Mouse (Mus musculus): ENCODE measurements around the gene Lrr1.
"Not testable (repeated sequence)": the region's sequence is repeated elsewhere in the genome, so short reads cannot be mapped to it uniquely, and the experiment has no call there.

Lrr1 gene

DNA sequence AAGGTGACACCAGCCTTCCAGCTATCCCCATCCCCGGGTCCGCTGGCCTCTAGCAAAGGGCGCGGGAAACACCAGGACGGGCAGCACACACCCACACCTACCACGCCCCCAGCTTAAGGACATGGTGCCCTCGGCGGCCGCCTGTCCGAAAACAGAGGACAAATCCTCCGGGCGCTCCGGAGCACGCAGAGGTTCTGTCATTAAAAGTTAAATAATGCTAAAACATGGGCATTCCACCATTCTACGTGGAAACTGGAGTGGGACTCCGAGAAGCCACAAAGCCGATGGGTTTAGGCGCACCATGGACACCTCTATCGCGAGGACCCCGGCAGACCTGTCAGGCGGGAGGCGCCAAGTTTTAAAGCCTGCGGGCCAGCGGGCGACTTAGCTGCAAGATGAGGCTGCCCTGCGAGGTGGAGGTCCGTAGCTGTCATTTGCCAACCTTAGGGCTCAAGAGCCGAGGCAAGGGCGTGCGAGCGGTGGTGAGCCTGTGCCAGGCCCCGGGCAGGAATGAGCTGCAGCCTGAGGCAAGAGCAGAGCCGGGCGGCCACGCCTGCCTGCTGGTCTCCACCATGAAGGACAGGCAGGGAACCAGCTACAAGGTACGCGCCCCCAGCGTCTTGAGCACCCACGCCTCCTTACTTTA is at the start of gene Lrr1:
Gene Lrr1, plus strand, starts transcription at position 354 of the 646 bp plus-strand sequence.
- in situ Hi-C loops (cut with MboI, MseI) = no loop called here

DNA sequence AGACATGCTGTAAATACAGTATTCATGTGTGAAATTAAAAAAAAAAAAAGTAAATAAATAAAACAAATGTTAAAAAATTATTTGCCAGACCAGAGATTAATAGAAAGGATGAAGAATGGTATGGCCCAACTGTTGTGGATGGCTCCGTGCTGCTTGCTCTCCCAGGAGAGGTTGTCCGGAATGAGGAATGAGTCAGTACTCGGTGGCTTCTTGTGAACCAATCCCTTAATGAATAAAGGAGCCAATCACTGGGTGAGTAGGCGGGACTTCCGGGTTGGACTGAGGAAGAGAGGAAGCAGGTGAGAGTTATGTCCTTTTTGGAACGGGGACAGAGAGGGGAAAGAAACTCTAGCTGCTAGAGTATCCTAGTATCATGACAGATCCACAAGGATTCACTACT is 48.7 kb upstream of the Lrr1 start:
- in situ Hi-C loops (cut with MboI, MseI) = no loop called here

DNA sequence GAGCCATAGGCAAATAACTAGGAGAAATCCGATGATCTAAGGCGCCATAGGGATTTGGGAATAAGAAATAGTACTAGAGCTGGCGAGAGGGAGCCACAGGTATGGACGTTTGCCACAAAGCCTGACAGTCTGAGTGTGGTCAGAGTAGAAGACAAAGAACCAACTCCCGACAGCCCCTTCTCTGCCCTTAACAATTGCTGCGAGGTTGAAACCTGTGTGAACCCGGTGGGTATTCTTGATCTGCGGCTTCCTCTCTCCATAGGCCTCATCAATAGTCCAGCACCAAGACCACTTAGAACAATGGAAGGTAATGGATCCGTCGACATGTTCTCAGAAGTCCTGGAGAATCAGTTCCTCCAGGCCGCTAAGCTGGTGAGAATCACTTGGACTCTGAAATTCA is 45.8 kb upstream of the Lrr1 start:
- in situ Hi-C loops (cut with MboI, MseI) = no loop called here

DNA sequence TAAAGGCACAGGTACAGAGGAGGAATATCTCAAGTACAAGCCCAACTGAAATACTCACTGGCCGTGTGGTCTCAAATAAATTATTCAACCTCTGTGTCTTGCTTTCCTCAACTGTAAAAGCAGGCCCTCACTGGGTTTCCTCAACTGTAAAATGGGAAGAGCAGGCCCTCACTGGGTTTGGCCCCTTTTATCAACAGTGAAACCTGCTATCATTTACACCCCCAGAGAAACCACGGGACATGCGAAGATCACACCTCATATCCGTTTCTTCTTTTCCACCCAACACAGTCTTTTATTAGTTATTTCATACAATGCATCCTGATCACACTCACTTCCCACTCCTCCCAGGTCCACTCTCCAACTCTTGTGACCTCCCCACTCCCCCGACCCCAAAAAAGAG is 43.5 kb upstream of the Lrr1 start:
- in situ Hi-C loops (cut with MboI, MseI) = no loop called here

DNA sequence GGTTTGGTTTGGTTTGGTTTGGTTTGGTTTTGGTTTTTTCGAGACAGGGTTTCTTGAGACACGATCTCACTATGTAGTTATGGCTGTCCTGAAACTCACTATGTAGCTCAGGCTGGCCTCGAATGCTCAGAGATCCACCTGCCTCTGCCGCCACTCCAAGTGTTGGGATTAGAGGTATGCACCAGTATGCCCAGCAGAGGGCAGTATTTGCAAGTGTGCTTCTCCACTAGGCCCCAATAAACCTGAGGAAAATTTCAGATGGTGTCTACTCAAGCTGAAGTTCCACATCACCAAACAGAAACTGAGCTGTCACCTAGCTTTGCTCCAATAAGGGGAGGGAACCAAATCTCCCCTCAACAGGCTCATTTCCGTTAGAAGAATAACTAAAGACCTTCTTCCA is 41.4 kb upstream of the Lrr1 start:
- in situ Hi-C loops (cut with MboI, MseI) = no loop called here

DNA sequence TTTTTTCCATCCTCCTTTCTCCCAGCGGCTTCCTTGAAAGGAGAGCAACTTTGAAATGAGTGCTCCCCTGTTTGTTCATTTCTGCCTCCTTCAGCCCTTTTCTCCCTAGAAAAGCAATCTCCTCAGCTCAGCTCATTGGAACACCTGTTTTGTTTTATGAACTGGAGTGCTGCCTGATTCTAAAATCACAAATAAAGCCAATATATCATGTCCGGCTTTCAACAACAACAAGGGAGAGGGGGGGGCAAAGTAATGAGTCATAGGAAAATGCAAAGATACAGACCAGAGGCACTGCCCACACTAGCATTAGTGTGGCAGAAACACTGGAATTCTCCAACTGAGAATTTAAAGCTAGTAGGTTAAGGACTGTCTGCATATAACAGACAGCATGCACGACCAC is 41.0 kb upstream of the Lrr1 start:
- in situ Hi-C loops (cut with MboI, MseI) = no loop called here

DNA sequence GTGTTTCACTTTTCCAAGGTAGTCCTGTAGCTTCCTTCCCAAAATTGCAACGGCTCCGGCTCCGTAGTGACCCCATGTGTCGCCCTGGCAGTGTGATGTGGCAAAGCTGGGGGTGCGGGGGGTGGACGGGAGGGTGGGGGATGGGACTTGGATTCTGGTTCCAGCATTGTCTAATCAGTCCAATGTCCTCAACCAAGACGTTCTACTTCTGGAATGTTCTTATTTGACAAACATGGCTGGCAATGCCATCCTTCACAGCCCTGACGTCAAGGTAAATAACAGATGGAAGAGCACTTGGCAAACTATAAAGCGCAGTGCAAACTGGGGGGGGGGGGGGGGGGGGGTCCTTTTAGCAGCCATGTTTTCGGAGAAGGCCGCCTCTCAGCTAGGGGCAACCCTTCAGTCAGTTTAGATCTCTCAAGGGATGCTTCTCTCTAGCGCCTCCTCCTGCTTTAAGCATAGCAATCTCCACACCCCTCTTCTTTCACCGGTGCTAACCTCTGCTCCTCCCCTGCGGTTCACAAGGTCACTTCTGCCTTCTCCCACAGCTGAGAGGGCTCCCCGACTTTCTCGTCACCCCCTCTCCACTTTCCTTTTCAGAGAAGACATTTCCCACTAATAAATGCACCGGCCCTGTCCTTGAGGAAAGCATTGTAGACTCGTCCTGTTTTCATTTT is 38.8 kb upstream of the Lrr1 start:
- in situ Hi-C loops (cut with MboI, MseI) = no loop called here

DNA sequence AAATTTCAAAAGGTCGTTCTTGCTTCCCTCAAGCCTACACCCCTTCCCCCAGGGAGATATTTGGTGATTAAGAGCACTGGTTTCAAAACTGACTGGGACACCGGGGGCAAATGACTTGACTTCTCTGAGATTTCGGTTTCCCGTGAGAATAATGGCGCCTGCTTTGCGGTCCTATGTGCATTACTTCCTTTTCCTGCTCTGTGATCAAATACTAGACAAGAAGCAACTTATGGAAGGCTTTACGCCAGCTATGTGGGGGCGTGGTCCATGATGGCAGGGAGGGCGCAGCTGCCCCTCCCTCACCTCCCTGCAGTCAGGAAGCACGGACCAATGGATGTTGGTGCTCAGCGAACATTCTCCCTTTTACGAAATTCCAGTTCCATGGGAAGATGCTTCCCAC is 38.1 kb upstream of the Lrr1 start:
- in situ Hi-C loops (cut with MboI, MseI) = no loop called here

DNA sequence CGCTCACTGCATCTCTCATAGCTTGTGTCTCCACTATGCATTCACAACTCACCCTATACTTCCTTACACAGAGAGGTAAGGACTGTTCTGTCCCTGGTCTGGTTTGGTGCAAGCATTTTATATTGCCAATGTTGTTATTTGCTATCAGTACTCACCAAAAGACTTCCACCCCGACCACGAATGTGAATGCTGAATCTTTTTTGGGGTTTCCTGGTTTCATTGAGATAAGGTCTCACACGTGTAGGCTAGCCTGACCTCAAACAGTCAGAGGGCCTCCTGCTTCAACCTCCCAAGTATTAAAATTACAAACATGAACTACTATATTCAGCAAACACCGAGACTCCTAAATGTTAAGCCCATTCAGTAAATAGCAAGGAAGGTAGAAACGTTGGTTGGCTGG is 37.3 kb upstream of the Lrr1 start:
- in situ Hi-C loops (cut with MboI, MseI) = no loop called here

DNA sequence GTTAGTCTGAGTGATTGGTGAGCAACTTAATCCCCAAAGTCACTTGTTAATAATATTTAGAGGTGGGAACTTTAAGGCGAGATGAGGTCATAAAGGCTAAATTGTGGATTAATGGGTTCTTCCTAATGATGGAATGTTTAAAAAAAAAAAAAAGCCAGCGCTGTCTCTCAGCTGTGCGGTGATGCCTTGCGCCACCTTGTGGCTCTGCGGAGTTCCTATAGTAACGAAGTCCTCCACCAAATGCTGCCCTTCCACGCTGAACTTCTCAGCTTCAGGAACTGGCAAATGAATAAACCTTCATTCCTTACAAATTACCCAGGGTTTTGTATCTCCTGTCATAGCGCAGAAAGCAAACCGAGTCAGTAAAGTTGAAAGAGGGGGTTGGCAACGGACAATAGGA is 36.6 kb upstream of the Lrr1 start:
- in situ Hi-C loops (cut with MboI, MseI) = no loop called here

DNA sequence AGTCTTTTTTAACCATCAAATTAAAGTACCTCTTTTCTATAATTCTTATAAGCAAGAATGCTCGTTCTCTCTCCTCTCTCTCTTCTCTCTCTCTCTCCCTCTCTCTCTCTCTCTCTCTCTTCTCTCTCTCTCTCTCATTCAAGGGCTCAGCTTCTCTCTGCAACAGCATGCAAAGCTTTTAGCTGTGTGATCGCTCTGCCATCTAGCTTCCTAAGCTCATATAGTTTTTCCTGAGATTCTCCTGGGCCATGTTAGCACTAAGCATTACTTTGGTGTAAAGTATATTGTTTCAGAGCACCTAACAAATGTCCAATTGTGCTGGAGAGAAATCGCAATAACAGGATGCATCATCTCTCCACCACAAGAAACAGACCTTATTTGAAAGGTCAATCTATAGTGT is 29.4 kb upstream of the Lrr1 start:
- in situ Hi-C loops (cut with MboI, MseI) = no loop called here

DNA sequence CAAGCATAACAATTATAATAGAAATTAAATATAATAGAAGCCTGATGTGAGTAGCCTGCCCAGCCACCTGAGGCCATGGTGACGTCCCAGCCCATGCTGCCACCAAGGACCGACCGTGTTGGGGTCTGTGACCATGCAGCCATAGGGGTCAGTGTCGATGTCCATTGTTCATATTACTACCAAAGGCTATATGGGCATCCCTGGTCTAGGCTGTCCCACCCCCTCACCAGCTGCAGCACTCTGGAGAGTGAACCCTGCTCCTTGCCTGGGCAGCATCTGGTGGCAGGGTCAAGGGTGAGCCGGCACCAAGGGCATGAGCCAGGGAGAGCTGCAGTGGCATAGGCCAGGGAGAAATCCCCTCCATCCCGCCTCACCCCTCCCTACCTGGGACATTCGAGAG is 28.8 kb upstream of the Lrr1 start:
- in situ Hi-C loops (cut with MboI, MseI) = no loop called here

DNA sequence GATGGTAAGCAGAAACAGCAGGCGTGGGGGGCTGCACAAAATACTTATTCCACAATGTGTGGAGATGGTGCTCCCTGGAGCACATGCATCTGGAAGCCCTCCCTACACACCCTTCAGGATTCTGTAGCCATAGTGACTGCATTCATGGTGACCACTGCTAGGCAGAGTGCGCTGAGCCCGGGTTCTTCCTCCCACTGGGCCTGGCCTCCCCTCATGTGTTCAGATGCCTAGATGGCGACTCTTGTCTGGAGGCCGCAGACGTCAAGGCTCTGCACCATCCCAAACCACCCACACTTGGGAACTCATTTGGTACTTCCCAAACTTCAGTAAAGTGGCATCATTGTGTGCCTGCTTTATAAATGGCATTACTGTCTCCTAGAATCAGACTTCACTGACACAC is 25.2 kb upstream of the Lrr1 start:
- in situ Hi-C loops (cut with MboI, MseI) = no loop called here

DNA sequence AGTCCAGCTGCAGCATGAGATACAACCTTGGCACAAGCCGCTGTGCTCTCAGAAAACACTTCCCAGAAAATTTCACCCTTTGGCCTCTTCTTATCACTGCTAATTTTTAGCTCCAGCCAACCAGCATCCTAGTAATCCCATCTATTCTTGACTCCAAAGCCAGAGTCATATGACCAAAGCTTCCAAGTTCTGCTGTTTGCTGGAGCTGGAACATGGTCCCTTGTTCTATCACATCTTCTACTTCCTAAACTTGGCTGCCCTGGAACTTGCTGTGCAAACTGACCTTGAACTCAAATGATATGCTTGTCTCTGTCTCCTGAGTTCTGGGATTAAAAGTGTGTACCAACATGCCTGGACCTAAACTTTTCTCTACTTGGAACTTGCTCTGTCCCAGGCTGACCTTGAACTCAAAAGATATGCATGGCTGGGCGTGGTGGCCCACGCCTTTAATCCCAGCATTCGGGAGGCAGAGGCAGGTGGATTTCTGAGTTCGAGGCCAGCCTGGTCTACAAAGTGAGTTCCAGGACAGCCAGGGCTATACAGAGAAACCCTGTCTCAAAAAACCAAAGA is 21.4 kb upstream of the Lrr1 start:
- in situ Hi-C loops (cut with MboI, MseI) = no loop called here

DNA sequence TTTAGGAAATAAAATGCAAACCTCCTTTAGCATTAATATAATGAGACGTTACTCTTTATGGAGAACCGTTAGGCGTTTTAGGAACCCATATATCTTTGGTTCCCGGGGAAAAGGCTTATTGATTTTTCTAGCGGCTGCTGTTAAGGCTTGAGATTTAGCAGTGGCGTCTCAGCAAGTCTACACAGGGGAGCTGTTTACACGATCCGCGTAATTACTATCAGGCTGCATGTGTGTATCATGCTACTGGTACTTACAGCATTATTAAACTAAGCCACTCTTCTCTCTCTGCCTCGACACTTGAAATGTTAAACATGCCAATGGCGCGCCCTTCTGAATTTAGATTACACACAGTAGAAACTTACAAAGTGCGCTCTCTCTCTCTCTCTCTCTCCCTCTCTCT is 18.6 kb upstream of the Lrr1 start:
- in situ Hi-C loops (cut with MboI, MseI) = no loop called here

DNA sequence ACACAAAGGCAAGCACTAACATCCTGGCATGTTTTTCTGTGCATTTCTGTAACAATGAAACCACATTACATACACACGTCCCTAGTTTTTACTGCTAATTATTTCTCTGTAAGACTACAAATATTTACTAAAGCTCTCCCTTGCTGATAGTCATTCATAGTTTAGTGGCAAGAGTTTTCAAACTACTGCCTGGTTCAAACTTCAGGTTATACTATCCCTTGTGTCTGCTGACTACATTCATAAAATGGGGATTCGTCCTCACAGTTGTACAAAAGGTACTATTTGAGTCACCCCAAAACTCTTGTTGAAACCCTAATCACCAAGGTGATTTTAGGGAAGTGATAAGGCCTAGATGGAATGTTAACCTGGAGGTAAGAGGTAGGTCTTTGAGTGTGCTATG is 12.7 kb upstream of the Lrr1 start:
- in situ Hi-C loops (cut with MboI, MseI) = no loop called here

DNA sequence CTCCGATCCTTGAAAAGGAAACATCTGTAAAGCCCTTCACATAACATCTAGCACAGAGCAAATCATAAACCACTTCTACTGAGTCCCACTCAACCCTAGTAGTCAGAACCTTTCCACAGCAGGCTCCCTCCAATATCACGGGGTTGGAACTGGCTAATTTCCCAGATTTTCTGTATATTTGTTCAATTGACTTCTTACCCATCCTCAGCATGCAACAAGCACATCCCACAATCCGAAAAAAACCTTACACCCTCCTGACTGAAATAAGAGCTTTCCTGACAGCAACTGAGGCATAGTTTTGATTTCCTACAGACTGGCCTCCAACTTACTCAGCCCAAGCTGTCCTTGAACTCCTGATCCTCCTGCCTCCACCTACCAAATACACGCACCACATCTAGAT is 12.2 kb upstream of the Lrr1 start:
- in situ Hi-C loops (cut with MboI, MseI) = no loop called here

DNA sequence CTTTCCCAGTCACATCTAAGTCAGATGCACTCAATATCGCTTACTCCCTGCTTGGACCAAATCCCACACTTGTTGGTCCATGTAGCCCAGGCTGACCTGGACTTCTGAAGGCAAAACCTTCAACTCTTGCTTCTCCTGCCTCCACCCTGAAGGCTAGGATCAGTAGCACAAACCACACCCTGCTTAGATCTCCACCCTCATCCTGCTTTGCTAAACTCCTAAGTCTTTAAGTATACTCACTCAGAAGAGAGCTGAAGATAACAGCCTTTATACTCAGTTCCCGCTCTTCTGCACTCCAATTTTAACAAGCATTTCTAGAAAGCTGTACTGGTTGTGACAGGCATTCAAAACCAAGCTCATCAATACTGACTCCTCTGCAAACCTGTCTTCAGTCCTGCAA is 11.5 kb upstream of the Lrr1 start:
- in situ Hi-C loops (cut with MboI, MseI) = no loop called here

DNA sequence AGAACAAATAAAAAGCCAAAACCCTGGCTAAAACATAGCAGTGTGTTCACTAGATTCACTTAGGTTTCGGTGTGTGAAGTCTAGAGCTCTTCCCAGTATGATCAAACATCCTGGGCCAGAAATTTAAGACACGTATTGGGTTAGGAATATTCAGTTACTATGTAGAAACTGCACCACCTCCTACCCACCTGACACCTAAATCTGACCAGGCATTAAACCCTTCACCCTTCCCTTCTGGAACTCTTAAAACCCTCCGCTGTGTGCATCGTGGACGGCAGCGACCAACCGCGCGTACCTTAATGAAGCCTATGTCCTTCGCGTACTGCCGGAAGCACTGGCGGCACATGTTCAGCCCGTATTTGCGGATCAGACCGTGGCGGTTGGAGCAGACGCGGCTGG is 10.2 kb upstream of the Lrr1 start:
- in situ Hi-C loops (cut with MboI, MseI) = no loop called here

DNA sequence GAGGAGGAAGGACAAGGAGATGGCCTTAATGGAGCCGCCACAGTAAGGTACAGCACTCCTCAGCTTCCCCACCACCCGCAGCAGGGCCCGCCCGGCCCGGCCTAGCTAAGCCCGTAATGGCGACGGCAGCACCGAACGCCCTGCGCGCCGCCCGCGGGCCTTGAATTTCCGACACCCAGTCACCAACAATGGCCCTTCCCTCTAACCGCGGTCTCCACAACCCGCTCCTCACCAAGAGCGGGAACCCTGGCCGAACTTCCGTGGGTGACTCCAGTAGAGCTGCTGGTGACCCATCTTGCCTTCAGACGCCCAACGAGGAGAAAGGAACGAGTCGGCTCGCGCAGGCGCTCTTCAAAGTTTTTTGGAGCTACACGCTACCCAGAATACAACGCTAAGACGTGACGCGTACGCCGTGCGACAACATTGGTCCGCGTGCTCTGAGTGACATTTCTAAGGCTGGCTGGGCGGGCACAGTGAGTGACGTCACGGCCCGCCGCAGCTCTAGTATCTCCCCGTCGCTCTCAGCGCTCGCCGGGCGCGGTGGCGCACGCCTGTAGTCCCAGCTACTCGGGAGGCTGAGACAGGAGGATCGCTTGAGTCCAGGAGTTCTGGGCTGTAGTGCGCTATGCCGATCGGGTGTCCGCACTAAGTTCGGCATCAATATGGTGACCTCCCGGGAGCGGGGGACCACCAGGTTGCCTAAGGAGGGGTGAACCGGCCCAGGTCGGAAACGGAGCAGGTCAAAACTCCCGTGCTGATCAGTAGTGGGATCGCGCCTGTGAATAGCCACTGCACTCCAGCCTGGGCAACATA is 9.6 kb upstream of the Lrr1 start, which contains the start of gene Rps29:
Gene Rps29, minus strand, starts transcription at position 422 of the 813 bp plus-strand sequence.
- in situ Hi-C loops (cut with MboI, MseI) = not testable (repeated sequence)

DNA sequence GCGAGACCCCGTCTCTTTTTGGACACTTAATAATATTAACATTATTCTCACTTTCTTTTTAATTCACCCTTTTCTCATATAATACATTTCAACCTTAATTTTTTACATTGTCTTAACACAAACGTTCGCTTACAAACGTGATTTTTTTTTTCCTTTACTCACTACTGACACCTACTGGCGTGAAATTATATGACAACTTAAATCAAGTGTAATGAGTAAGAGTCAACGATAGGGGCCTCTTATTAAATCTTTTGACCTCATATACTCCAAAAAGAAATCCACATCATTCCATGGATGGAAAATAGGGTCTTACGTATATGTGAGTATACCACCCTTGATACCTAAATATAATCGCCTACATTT is 9.1 kb upstream of the Lrr1 start:
- in situ Hi-C loops (cut with MboI, MseI) = no loop called here

DNA sequence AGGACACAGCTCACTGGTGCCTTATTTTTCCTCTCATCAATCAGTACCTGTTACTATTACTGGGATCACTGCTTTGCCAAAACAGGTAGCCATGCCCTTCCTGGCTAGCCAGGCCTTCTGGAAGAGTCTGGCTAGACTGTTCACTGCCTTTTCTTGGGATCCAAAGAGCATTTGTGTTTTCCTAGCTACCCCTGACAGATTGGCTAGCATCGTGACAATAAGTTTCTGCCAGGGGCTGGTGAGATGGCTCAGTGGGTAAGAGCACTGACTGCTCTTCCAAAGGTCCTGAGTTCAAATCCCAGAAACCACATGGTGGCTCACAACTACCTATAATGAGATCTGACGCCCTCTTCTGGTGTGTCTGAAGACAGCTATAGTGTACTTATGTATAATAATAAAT is 7.9 kb upstream of the Lrr1 start:
- in situ Hi-C loops (cut with MboI, MseI) = not testable (repeated sequence)

DNA sequence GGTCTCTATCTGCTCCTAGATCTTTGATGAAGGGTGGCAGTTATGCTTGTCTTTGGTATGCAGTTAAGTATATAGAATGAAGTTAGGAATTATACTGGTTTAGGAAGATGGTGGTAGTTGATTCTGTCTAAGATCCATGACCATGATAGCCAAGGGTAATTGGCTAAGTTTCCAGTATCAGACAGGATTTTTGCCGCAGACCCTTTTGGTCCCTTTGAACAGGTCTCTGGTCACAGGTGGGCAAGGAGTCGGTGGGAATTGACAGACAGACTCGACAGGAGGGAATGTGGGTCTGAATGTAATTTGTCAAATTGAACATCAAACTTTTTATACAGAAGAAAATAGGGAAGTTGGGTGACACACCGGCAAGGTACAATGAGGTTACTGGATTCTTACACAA is 5.0 kb upstream of the Lrr1 start:
- in situ Hi-C loops (cut with MboI, MseI) = not testable (repeated sequence)
